Mouse (Mus musculus) c-Kit-positive CD71-positive TER-119-positive erythroid progenitor cells, embryonic 14.5 days (primary cell): ENCODE data around the gene Bahcc1.

Experiments used
- DNase-seq: peaks from one replicate; pipeline ENCODE4 v3.0.0-alpha.2; 2013; ENCODE audit warnings: low spot score

Bahcc1 gene

DNA sequence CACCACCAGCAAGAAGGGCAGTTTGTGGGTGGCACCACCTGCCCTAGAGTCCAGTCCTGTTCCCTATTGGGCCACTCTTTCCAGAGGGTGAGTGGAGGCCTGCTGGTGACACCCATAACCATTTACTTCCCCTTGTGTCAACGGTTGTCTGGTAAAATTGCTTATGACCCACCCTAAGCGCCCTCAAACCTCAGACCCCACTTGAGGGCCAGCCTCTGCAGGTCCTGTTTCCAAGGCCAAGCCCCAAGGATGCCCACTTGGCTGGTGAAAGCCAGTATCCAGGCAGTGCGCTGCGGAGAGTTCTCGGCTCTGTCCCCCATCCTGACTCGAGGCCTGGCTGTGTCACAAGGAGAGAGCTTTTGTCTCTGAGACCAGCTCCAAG is 28.0 kb downstream of the Bahcc1 start:
- DNase-seq, result no peak

DNA sequence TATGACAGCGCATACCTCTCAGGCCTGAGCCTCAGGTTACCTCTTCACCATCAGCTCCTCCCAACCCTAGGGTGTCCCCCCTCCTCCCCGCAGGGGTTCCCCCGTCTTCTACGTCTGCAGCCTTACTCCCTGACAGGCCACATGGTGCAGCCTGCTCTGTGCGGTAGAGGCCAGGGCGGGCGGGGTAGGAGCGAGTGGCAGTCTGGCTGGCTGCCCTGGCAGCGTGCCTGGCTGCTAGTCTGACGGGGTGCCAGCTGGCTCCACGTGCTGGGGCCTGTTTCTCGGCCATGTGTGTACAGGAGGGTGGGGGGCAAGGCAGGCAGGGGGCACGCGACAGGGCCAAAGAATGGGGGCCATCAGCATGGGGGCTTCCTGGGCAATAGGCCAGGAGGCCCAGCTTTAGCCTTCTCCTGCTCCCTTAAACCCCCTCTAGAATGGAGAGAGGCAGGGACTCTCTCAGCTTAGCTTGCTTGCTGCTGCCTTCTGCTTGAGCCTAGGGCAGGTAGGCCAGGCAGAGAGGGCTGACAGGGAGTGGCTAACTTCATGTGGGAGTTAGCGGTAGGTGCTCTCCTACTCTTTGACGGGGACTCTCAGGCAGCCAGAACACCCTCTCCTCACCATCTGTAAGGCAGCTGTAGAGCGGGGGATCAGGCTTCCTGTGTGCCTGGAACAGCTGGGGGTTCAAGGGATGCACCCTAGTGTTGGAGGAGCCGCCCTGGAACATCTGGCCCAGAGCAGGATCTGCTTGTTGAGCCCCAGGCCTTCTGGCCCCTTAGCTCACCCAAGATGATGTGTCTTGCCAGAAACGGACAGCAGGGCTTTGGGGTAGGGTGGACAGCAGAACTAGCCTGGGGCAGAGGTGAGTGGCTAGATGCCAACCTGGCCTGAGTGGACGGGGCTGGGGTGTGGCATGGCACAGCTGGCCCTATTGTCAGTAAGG is 28.9 kb downstream of the Bahcc1 start:
- DNase-seq, result no peak

DNA sequence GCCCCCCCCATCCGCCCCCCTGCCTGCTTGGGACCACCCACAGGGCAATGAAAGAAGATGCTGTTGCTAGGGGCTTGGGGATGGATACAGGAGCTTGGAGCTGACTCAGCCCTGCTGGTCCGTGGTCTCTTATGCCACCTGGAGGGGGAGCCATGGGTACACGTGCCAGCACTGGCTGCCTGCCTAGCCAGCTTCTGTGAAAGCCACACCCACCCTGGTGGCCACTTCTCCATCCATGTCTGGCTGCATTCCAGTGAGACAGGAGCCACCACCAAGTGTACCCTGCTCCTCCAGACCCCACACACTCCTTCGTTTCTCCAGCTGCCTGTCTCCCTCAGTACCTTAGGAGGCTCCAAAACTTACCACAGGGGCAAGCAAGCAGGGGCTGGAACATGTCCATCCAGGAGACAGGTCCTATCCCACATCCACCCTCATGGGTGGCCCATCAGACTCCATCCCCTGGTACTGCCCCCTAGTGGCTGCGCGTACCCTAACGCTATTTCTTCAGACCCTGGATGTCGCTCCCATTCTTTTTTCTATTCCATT is 29.7 kb downstream of the Bahcc1 start:
- DNase-seq, result peak; percentile 31

DNA sequence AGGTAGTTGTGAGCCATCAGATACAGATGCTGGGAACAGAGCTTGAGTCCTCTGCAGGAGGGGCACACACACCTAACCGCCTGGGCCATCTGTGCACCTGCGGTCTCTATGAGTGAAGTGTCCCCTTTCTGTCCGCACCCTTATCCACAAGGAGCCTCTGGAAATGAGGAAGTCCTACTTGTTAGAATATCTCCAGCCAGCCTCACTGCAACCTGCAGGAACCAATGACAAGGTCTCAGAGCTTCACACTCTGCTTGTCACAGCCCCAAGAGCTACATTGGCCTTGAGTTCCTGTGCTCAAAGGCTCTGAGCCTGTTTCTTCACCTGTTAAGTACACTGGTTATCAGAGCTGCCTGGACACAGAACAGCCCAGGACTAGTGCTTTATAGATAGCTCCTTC is 30.4 kb downstream of the Bahcc1 start:
- no peak for DNase-seq

DNA sequence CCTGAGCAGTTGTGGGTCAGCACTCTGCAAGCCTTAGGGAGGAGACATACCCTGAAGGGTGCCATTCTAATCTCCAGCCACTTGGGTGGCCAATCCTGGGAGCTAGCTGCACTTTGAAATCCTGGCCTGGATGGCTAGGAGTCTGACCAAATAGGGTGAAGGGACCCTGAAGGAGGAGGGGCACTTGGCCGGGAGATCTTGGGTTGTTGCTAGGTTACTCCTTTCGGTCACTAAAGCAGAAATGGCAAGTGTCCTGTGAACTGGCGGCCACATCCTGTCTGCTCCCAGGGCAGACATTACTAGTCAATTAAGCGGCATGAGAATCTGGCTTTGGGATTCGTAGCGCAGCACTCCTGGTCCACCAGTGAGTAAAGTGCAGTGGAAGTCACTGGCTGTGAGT is 31.3 kb downstream of the Bahcc1 start:
- no peak for DNase-seq

DNA sequence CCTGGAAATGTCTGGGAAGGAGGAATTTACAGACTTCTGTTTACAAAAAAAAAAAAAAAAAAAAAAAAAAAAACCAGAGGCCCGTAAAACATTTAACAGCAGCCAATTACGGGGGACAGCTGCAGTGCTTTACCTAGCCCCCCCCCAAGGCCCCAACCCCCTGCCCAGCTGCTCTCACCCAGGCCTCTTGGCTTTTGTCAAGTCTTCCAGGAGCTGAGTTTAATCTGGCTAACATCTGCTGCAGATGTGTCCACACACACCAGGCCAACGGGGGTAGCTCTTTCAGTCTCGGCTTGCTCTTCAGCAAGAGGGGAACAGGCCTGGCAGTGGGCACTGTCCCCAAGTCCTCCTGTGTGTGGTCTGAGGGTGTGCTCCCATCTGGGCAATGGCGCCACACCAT is 32.7 kb downstream of the Bahcc1 start:
- no peak for DNase-seq

DNA sequence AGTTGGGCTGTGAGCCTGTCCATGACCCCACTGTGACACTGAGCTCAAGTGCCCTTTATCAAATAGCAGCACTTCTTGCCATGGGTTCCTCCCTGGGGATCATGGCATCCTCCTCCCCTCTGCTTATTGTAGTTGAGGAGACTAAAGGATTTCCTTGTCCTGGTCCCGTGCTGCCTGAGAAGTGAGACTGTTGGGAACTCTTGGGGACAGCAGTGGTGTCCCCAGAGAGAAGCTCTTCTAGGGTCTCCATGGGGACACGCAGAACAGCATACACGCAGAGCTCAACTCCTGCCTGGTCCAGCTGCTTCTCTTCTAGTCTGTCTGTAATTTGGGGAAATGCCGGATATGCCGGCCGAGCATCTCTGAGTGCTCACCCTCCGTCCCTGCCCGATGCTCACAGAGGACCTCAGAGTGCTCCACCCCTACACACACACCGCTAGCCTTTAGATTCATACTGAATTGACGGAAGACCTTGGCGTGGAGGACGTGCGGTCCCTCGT is 33.6 kb downstream of the Bahcc1 start:
- DNase-seq, result no peak

DNA sequence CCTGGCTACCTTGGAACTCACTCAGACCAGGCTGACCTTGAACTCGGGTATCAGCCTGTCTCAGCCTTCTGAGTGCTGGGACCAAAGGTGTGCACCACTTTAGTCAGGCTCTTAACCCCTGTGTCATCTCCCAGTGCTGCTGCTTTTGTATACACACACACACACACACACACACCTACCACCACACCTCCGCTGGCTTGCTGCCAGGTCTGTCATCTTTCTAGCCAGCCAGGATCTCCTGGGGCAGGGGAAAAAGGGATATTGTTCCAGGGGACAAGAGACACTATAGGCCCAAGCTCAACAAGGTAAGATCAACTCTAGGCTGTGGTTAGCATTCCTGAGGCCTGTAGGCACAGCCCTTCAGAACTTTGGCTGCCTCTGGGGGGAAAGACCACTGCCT is 34.5 kb downstream of the Bahcc1 start:
- DNase-seq, result no peak

DNA sequence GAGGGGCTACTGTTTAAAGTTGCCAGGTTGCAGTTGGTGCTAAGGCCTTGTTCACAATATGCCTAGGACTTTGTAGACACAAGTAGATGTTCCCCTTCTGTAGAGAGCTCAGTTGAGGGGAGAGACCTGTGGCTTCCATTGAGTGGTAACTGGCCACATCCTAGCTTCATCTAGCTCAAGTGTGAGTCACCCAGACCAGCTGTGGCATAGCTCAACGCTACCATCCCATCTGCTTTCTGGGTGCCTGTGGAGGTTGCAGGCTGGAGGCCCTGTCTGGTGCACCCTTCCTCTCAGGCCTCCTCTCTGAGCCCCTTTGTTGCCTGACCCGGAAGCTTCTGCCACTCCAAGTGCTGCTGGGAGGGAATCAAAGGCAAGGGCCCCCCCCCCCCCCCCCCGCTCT is 34.9 kb downstream of the Bahcc1 start:
- DNase-seq, result no peak

DNA sequence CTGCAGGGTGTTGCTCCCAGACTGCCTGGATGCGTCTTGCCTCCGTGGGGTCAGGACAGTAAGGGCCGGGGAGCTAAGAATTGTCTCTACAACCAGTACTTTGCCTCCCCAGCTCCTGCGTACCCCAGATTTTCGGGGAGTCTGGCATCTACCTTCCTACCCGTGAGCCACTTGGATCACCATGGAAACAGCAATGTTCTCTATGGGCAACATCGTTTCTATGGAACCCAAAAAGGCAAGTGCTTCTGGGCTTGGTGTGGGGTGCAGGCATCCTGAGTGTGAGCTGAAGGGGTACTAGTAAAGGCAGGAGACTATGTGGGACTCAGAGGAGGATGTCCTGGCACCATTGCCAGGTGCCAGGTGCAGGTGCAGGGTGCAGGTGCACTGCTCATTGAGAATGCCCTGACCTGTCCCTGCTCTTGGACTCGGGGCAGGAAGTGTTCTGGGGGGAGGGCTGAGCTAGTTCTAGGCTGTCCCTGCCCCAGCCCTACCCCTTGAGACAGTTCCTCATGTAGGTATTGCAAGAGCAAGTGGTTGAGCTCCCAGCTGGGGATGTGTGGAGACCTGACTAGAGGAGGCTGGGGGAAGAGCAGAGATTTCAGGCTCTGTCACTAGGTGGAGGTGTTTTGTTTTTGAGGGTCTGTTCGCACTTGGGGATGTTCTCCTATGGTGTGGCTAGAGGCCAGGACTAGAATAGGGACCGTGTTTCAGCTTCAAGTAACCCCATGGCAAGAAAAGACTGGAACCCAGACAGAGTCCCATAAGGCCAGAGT is 35.6 kb downstream of the Bahcc1 start:
- no peak for DNase-seq

DNA sequence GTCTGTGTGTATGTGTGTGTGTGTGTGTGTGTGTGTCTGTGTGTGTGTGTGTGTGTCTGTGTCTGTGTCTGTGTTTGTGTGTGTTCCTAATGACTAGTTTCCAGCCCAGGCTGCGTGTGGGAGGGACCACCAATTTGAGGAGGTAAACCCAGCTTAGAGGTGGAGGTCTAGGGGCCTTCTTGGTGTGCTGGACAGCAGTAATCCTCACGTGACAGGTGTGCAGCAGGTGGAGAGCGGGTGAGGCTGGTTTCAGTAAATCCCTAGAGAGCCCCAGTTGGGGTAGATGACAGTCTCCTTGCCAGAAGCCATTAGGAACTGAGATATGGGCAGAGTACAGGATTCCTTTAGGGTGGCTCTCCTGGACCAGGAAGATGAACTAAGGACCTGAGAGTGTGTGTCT is 36.3 kb downstream of the Bahcc1 start:
- no peak for DNase-seq

DNA sequence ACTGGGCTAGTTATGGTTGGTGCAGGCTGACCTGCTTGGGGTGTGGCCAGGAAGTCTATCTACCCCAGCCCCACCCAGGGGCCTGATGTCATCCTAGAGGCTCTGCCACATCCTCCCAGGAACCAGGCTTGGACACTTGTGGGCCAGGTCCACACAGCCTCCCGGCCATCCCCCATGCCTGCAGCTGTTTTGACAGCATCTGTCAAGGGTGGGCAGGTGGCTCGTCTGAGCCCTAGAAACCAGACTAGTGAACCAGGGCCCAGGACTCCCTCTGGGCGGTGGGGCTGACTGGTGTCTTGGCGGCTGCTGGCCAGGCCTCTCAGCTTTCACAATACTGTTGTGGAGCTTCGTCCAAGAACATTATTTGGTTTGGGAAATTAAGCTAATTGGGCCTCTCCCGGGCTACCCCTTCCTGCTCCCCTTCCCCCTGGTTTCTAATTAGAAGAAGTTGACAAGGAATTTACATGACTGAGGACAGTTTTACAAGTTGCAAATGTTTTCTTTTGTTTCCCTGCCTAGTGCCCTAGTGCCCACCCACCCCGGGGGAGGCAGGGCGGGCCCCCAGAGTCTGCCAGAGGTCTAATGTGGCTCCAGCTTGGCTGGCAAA is 36.9 kb downstream of the Bahcc1 start:
- DNase-seq, result no peak

DNA sequence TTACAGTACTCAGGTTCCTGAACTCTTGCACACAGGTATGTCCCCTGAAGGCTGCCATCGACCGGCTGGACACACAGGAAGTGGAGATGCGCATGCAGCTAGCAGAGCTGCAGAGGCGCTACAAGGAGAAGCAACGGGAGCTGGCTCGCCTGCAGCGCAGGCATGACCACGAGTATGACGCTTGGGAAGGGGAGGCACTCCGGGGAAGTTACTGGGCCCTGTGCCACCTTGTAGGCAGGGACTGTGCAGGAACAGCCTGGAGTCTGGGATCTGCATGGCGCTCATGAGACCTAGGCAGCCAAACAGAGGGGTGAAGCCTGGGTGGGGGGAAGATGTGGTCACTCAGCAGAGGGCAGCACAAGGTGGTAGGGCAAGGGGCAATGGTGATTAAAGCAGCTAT is 46.6 kb downstream of the Bahcc1 start:
- no peak for DNase-seq

DNA sequence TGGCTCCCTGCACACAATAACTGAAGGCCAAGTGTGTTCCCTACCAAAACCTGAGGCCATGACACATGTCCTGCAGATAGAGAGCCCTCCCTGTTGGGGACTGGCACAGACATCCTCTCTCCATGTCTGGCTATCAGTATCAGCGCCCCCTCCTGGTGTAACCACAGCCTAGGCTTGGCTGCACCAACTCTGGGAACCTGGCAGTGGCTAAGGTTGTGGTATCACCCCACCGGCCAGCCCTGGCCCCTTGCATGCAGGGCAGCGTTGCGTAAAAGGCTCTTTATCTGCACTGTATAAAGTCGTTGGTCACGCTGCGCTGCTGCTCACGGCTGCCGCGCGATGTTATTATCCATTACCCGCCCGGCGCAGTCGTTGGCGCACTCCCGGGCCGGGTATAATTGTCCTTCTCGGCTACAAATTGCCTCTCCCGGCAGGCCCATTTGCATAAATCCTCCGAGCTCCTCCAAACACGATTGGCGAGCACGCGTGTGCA is 47.6 kb downstream of the Bahcc1 start:
- DNase-seq, result no peak

DNA sequence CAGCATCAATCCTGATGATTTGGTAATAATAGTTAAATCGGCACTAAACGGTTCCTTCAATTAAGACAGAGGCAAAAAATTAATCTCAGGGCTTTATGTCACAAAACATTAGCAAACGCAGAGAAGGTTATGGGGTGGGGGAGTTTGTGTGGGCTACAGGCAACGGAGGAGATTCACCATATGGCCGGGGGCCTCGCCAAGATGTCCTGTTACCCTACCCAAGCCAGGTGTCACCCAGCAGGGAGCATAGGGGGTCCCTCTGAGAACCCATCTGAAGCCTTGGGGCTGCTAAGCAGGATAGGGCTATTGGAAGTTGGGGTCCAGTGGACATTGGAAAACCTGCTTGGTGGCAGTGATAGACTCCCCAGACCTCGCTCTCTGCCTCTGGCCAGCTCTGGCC is 48.0 kb downstream of the Bahcc1 start:
- DNase-seq, result no peak

DNA sequence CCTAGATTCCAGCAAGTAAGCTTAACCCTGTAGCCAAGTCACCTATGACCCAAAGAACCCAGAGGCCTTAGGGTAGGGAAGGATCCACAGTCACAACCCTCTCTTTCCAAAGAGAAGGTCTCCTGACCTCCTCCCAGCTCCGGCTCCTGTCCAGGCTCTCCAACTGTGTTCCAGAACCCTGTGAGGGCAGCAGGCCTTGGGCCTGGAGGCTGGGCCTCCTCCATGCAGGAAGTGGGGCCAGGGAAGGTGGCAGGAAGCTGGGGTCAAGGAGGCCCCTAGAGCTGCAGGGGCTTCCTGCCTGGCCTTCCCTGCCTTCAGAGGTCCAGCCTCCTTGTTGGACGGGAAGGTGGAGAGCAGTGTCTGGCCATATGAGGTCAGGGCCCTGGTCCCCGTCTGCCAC is 48.5 kb downstream of the Bahcc1 start:
- DNase-seq, result no peak

DNA sequence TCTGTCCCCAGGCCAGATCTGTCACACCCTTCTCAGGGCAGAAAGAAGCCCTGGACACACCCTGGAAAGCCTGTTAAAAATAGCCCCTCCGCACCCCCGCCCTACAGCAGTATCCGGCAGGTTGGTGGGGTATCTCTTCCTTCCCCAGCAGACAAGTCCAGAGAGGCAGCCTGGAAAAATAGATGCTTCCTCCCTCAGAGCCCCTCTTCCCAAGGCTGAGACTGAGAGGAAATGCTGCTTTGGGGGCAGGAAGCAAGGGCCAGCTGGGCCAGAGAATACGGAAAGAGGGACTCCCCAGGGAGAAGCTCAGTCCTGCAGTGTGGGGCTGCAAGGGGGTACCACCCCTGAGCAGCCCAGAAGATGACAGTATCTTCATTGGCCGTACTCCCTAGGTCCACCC is 50.8 kb downstream of the Bahcc1 start:
- DNase-seq, result no peak

DNA sequence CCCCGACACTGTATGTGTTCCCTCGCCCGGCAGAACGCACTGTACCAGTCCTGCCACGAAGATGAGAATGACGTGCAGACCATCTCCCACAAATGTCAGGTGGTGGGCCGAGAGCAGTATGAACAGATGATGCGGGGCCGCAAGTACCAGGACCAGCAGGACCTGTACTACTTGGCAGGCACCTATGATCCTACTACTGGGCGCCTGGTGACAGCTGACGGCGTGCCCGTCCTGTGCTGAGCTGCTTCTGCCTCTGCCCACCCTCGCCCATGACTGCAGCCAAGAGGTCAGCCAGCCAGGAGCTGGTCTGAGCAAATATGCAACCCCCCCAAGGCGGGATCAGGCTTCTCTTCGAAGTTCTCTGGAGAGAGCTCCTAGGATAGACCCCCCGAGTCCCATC is 56.9 kb downstream of the Bahcc1 start:
- no peak for DNase-seq

DNA sequence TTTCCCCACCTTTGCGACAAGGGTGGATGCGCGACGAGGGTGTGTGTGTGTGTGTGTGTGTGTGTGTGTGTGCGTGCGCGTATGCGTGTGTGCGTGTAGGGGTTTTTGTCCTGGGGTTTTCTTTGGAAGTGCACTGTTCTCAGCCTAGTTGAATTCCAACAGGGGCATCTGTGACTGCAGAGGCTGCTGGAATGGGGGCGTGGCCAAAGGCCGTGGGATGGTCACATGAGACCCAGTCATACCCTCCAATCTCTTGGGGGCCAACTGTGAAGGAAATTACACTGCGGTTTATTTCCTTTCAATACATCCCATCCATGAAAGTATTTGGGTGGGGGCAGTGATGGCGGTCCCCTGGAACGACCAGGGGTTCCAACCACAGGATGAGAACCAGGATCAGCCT is 57.5 kb downstream of the Bahcc1 start:
- no peak for DNase-seq

DNA sequence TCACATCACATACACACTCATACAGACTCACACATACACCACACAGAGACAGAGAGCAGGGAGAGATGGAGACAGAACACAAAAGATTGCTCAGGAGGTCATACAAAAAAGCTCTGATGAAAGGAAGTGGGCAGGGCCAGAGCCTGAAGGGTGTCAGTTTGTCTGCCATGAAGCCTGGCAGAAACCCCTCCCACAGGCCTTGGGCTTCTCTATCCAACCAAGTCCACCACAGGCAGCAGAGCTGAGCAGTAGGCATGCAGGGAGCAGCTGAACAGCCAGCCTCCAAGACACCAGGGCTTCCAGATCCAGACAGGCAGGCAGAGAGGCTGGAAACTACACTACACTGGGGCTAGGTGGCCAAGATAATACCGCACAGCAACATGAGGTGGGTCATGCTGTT is 61.0 kb downstream of the Bahcc1 start:
- DNase-seq, result no peak

DNA sequence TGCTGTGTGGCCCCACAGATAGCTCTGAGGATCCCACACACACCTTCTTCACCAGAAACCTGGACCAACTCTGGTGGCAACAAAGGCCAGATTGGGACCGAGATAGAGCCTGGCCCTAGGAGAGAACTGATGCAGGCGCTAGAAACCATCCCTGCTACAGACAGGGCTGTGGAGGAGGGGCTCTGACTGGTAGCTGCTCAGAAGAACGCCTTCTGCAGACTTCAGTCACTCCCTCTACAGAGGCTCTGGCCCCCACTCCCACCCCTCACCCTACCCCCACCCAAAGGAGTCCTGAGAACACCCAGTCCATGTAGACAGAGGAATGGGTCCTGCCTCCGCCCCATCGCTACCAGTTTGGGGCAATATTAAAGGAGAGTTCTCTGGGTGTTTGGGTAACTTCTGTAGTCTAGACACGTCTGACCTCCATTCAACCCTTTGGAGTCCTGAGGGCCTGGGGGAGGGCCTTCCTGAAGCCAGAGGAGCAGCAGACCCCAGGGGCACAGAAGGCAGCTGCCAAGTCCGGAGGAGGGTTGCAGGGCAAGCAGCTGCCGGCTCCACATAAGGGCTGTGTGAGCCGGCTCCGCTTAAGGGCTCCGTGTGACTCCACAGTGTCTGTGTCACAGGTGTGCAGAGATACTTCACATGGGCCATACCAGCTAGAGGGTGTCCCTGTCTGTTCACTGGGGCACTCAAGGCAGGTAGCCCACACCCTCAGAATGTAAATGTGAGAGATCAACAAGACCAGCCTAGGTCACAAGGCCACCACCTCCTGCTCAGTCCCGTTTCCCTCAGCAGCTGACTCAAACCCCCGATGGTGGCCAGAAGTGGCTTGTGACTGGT is 63.8 kb downstream of the Bahcc1 start:
- DNase-seq, result no peak
